Mouse (Mus musculus): ENCODE results near the gene Akt1.

Gene Akt1

DNA sequence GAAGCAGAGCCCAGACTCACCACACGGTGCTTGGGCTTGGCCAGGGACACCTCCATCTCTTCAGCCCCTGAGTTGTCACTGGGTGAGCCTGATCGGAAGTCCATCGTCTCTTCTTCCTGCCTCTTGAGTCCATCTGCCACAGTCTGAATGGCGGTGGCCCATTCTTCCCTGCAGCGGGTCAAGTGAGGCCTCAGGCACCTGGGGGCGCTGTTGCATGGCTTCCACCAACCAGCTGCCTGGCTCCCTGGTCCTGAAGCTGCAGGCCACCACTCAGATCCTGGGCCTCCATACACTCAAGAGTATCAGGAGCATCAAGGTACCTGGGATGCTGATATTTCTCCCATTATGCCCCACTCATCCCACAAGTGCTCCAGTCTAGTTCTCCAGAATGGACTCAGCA lies 15.6 kb downstream of the Akt1 start:
- peak; percentile 68 for DNase-seq

GRCm38 (mm10) chr12:112658619-112659018 lies 16.1 kb downstream of the Akt1 start:
- no peak for DNase-seq

DNA sequence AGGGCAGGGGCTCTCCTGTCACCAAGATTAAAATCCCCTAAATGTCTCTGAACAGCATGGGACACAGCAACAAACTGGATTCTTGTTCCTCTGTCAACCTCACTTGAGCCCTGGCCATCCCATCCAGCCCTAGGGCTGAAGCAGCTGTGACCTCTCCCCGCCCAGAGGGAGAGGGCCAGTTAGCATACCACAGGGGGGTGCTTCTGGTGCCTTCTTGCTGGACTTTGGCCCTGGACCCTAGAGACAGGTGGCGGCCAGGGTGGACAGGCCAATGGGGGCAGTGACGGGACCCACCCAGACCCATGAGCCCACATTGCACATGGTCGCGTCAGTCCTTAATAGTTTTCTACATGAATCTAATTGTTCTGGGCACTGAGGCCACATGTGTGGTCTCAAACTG lies 20.6 kb downstream of the Akt1 start:
- DNase-seq: no peak

DNA sequence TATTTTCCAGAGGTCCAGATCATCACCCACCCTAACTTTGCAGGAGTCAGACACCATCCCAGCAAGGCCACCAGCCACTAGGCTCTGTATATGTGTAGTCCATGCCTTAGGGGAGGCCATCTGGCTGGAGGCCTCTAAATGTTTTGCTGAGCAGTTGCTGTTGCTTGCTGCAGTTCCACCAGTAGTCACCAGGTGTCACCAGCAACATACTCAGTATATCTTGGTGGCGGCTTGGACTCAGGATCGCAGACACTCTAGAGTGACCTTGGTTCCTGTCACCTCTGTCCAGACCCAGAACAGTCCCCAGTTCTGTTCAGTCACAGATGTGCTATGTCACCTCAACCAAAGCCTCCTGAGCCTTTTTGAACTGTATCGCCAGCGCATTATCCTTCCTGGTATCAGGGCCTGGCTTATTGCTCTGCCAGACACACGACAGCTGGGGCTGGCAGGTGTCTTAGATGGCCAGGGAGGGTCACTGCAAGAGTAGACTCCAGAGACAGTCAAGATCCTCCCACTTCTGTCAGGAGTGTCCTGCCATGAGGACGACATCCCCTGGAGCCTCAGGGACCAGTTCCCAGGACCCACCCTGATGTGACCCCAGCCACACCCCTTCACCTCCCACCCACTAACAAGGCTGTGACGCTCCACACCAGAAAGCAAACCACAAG lies 21.4 kb downstream of the Akt1 start:
- peak; percentile 79 for DNase-seq

- DNase-seq: no peak
Measured at GRCm38 (mm10) chr12:112651778-112652439, 22.8 kb downstream of the Akt1 start.

DNA sequence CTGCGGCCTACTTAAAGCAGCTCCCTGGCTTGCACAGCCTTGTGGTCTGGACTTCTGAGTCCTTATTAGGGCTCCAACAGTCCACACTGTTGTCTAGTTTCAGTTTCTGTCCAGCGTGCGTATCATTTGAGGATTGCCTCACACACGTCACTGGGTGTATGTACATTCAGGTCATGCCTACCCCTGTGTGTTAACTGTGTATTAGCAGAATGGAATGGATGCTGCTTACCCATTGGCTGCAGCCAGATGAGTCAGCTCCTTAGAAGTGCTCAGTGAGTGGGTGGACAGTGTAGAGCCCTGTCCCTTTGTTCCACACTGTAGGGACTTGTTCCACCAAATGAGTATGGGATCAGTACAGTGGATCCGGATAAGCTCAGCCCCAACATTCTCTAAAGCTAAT lies 26.6 kb downstream of the Akt1 start:
- DNase-seq: no peak

DNA sequence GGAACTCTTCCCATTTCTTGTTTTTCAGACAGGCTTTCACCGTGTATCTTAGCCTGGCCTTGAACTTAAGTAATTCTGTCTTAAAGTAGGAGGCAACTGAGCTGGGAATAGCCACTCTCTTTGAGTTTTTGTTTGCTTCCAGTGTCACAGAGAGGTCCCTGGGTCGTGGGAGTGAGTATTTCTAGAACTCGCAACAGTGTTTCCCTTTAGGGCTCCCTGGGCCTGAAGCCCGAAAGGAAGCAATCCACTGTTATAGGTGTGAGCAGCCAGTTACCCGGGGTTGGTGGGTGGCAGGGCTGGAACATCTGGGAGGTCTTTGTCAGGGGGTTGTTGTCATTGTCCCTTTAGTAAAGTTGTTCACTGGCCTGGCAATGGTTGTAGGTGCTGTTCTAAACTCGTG lies 28.5 kb downstream of the Akt1 start:
- no peak for DNase-seq

DNA sequence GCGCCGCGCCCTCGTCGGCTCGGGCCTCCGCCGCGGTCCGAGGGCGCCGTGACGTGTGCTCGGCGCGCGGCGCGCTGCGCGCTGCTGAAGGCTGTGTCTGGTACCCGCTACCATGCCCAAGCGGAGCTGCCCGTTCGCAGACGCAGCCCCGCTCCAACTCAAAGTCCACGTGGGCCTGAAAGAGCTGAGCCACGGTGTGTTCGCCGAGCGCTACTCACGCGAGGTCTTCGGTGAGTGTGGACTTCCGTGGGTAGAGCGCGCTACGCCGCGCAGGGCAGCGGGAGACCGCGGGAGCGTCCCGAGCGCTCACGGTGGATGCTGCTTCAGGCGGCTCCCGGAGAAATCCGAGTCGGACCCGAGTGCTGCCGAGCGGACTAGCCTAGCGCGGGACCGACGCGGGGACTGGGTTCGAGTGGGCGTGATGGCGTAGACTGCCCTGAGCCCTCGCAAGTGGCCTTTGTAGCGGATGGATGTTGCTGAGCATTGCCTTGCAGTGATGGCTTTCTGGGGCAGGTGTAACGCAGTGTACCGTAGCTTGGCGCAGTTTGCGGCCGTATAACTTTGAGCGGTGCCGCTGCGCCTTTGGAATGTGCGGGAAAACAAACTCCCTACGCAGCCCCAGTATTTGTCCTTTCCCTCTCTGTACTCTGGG lies 29.7 kb downstream of the Akt1 start:
- no peak for DNase-seq

DNA sequence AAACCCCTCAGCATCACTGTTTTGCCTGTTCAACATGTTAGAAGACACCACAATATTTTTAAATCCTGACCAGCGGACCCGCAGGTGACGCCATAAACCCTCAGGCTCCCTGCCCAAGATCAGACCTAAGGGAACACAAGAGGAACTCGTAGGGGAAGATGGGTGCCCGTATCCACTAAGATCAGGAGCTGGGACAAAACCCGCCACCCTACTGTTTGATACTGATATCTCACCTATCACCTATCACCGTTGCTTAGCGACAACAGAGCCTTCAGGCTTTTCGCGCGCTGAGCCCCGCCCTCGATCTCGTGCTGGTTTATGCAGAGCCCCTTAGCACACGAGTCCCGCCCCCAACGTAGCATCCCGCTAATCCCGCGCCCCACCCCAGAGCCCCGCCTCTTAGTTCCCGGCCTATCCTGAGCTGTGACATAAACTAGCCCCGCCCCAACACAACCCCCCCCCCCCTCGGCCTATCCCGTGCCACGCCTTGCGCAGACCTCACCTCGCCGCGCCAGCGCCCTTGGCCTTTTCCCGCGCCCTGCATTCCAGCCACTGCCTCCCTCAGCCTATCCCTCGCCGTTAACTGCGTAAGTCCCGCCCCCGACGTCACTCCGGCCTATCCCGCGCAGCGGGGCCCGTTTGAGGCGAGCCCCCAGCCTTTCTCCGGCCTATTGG lies 30.4 kb downstream of the Akt1 start, which contains the start of gene Siva1:
TSS of gene Siva1 (plus strand) at position 500 of the 675 bp plus-strand sequence.
- DNase-seq: peak; percentile 97

DNA sequence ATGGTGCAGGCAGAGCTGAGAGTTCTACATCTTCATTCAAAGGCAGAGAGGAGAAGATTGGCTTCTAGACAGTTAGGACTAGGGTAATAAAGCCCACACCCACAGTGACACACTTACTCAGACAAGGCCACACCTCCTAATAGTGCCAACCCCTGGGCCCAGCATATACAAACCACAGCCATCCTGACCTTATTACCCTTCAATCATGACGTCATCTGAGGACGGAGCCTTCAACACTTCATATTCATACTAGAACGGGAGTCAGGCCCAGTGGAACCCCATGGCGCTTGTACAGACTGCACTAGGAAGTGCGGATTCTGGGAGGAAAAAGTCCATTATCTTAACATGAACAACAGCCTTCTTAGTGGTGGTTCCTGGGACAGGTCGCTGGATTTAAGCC lies 31.6 kb downstream of the Akt1 start:
- no peak for DNase-seq

DNA sequence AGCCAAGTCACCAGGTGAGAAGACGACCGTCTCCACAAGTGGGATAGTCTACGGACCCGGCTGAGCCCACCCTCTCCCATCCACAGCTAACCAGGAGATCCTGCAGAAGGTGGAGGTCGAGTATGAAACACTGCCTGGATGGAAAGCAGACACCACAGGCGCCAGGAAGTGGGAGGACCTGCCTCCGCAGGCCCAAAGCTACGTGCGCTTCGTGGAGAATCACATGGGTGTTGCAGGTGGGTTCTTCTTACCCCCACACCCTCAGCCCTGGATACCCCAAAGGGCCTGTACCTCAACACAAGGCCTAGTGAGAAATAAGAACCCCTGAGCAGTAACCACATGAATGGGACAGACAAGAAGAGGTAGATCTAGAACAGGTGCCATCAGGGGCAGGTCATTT lies 35.2 kb downstream of the Akt1 start:
- peak; percentile 40 for DNase-seq

DNA sequence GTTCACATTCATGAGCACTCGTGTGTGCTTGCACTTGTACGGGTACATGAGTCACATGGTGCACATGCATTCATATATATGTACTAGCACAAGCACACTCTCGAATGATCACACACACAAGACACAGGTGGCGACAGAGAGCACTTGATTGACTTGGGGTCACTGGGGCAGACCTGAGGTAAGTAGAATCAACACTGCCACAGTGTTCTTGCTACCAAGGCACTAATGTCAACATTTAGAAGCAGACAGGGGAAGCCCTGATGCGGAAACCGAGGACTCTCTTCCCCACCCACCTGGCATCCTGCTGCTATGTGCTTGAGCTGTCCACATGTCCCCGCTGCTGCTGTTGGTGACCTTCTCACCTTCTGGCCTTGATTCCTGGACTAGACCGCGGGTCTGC lies 41.0 kb downstream of the Akt1 start:
- DNase-seq: no peak

DNA sequence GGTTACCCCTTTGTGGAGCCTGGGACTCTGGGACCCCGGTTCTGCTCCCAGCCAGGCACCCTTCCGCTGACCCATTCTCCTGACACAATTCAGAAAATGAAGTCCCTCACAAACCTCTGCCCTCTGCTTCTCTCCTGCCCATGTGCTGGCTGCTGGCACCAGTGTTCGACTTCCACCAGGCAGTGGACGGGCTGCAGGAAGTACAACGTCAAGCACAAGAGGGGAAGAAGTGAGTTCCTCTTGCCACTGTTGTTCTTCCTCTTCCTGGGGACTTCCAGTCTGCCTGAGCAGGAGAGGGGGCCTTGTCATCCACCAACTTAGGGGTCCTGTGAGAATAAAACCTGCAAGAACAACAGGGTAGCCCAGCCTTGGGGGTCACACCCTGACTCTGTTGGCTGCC lies 41.8 kb downstream of the Akt1 start:
- no peak for DNase-seq

DNA sequence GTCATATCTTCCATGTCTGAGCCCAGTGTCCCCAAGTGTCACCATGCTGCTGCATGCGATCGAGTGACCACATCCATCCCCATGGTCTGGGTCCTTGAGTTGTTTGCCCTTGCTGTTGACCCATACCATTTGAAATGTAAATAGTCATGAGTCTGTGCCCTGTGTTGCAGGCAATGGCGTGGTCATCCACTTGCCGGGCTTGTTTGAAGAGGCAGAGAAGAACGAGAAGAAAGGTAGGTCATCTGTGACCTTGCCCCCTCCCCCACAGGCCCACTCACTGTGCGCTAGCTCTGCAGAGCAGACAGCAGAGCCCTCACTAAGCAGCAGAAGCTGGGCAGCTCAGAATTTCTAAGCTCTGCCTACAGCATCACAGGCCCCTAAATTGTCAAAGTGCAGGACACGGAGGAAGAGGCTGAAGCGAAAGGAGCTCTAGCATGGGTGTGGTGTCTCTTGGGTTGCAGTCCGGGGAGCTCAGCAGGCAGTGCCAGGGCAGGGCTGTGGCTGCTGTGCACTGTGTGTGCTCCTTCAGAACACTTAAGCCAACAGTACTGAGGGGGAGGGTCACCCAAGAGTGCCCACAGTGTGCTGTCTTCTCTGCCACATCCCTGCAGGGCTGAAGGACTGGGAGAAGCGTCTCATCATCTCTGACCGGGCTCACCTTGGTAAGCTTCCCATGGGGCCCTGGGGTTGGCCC lies 42.5 kb downstream of the Akt1 start:
- no peak for DNase-seq

- no peak for DNase-seq
Measured at GRCm38 (mm10) chr12:112631472-112631871, 43.2 kb downstream of the Akt1 start.

DNA sequence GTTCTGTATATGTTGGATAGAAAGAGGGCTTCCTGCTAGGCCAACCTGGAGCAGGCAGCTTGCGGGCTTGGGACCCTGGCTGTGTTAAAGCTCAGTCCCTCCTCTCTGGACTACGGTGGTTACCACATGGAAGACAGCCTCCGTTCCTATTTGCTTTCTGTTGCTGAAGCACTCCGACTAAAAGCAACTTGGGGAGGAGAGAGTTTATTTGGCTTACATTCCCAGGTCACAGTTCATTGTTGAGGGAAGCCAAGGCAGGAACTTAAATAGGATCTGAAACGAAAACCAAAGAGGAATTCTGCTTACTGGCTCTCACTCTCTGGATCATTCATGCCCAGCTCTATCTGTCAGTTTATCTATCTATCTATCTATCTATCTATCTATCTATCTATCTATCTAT lies 43.9 kb downstream of the Akt1 start:
- DNase-seq: no peak

DNA sequence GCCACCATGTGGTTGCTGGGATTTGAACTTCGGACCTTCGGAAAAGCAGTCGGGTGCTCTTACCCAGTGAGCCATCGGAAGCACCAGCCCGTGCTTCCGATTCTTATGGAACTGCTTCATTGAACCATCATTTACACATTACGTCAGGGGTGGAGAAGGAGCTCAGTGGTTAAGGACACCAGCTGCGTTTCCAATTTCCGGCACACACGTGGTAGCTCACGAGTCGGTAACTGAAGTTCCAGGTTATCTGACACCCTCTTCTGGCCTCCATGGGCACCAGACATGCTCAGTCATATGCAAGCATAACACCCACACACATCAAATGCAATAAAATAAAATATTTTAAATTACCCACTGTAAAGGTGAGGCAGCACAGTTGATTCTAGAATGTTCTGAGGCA lies 44.7 kb downstream of the Akt1 start:
- DNase-seq: no peak

DNA sequence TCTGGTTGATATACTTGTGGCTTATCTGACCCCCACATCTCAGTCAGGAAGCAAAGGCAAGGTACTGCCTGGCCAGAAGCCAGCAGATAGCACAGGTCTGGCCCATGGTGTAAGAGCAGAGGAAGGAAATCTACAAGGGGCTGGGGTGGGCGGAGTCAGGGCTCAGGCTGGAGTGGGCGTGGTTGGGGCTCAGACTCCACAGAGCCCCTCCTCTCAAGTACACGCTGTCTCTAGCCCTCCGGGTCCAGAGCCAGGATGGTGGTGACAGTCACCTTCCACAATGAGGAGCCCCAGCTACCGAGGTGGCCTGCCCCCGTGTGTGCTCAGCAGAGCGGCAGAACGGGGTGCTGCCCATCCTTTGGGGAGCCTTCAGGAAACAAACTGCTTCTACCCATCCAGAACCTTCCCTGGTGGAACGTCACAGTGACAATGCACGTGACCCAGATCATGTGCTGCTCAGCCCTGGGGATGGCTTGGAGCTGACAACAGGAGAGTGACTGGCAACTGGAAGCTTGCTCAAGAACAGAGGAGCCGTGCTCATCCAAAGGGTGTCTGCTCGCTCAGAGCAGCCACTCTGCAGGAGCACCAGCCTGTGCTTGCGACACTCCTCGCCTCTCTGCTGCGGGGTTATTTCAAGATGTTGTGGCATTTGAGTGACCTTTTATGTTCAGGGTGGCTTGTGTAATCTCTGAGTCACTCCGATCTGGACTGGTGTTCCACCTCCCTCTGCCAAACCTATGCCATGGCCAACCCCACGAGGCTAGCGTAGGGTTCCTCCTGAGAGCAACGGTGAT lies 45.6 kb downstream of the Akt1 start:
- DNase-seq: peak; percentile 76

DNA sequence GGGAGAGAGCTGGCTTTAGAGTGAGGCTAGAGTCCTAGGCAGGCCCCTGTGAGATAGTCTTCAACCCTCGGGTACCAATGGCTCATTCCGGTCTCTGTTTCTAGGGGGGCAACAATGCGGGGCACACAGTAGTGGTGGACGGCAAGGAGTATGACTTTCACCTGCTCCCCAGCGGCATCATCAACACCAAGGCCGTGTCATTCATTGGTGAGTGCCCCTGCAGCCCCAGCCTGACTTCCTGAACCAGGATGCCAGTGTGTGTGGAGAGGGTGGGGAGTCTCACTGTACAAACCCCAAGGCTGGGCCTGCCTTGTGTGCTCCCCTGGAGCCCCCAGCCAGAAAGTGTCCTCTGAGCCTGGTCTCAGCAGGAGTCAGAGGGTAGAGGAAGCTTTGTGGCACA lies 46.5 kb downstream of the Akt1 start:
- peak; percentile 18 for DNase-seq

- peak; percentile 34 for DNase-seq
Measured at GRCm38 (mm10) chr12:112627097-112627881, 47.4 kb downstream of the Akt1 start.

DNA sequence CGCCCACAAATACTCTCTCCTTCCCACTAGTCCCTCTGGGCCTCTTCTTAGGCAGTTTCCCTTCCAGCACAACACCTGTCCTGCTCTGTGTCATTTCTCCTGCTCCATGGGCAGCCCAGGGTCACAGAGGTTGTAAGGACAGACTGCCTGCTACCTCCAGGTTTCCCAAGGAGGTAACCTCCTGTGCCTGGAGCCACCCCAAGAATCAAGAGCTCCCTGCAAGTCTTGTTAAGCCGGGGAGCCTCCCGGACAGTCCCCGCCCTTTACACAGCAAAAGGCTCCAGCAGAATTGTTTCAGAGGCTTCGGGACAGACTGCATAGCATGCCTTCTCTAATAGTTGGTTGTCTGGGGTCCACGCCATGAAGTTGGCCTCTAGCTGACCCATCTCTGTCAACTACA lies 48.2 kb downstream of the Akt1 start:
- DNase-seq: no peak
